Mouse (Mus musculus) spleen, adult 2 months (tissue): ENCODE data around the gene Fbf1. TPM values are rescaled to one million over a fixed set of nuclear protein-coding genes. Genes with fewer than 3 reads are reported as not detected.
A peak's percentile ranks its signal among the peaks of the same experiment; 100 is the strongest.

Experiments
- DNase-seq, 2 experiments: peaks; one replicate each; pipeline versions ENCODE4 v3.0.0 to v3.0.0-alpha.2; 2012 to 2021; ENCODE audit warnings: low spot score in 2 of 2, low read depth in 1 of 2
- H3K27ac ChIP-seq: fragments of 200-500 bp; 2 replicates; pipeline ENCODE4 v1.5.1; 2012; ENCODE audit warnings: low read length, inconsistent platforms; ENCODE audit not compliant: insufficient read depth
- H3K27me3 ChIP-seq: fragments of 200-500 bp; 2 replicates; pipeline ENCODE4 v1.6.1; 2012; ENCODE audit warnings: mild to moderate bottlenecking, moderate library complexity, low read length, inconsistent platforms; ENCODE audit not compliant: control insufficient read depth, insufficient read depth
- H3K36me3 ChIP-seq: fragments of 200-500 bp; 2 replicates; pipeline ENCODE4 v1.6.1; 2012; ENCODE audit warnings: mild to moderate bottlenecking, low read length, inconsistent platforms; ENCODE audit not compliant: control insufficient read depth, insufficient read depth
- H3K4me1 ChIP-seq: fragments of 200-500 bp; 2 replicates; pipeline ENCODE4 v1.6.1; 2011; ENCODE audit warnings: inconsistent platforms; ENCODE audit not compliant: control insufficient read depth, insufficient read depth, insufficient read length
- H3K4me3 ChIP-seq: fragments of 200-500 bp; 2 replicates; pipeline ENCODE4 v1.5.1; 2011; ENCODE audit warnings: mild to moderate bottlenecking, inconsistent platforms; ENCODE audit not compliant: insufficient read depth, insufficient read length; ENCODE audit errors: extremely low read depth
- CTCF ChIP-seq: fragments of 200-500 bp; IDR thresholded peaks from 2 replicates; pipeline ENCODE4 v1.5.1; 2011; ENCODE audit warnings: mild to moderate bottlenecking, inconsistent platforms; ENCODE audit not compliant: insufficient read depth, insufficient read length, insufficient replicate concordance; ENCODE audit errors: extremely low read depth
- POLR2A ChIP-seq: fragments of 200-500 bp; IDR thresholded peaks from 2 replicates; pipeline ENCODE4 v1.6.1; 2011; ENCODE audit warnings: low read depth, low read length, inconsistent platforms
- WGBS: fragments of 180-500 bp; shearing (Covaris S2); methylation state at CpG from one replicate; pipeline ENCODE4 v1.1.7; 2018; 5-methylcytosine and 5-hydroxymethylcytosine counted together
- polyA plus RNA-seq: library from polyadenylated mRNA; depleted of rRNA; stranded (reverse); fragments of >200 nt; gene quantifications from 2 replicates; pipeline ENCODE4 v1.2.3, GENCODE M21; 2012

Fbf1 gene
- polyA plus RNA-seq, 1 experiment, result 13.3 TPM

DNA sequence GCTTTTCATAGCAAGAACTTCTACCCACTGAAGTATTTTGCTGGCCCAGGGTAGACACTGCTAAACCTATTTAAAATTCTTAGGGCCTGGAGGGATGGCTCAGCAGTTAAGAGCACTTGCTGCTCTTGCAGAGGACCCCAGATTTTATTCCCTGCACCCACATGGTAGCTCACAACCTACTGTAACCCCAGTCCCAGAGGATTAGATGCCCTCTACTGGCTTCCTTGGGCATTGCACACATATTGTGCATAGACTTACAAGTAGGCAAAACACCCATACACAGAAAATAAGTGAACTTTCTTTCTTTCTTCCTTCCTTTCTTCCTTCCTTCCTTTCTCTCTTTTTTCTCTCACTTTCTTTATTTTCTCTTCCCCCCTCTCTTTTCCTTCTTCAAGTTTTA, 50.1 kb downstream of the Fbf1 start:
- Histone ChIP-seq H3K27ac (no peak overlapping the region), H3K36me3 (peaks cover 12% of the 10 kb centered on the region), H3K27me3 (no peaks in the 10 kb centered on the region), H3K4me3 (no peak overlapping the region), H3K4me1 (no peaks in the 10 kb centered on the region)
- TF ChIP-seq POLR2A (no peak), CTCF (no peak)
- DNase-seq, result no peak

DNA sequence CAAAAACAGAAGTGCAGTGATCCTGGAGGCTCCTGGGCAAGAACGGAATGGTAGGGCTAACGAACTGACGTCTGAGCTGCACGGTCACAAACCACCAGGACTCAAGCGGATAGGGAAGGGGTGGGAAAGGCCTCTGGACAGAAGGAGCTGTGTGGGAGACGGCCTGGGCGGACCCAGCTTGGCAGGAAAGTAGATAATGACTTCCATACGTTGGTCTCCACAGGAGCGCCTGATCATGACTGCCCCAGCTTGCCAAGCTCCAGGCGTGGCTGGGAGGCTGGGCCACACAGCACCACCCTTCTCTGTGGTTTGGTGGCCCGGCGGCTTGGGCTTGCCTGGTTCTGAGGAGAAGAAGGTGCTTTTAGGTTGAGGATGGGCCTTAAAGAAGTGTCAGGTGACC, 50.7 kb downstream of the Fbf1 start:
- Histone ChIP-seq H3K4me3 (no peak overlapping the region), H3K27me3 (no peaks in the 10 kb centered on the region), H3K36me3 (peaks cover 7% of the 10 kb centered on the region), H3K4me1 (no peaks in the 10 kb centered on the region), H3K27ac (no peak overlapping the region)
- WGBS, result 84% methylated on average over 12 of the region's 12 CpGs
- TF ChIP-seq POLR2A, result no peak
- no peak for TF ChIP-seq CTCF
- DNase-seq, result no peak

DNA sequence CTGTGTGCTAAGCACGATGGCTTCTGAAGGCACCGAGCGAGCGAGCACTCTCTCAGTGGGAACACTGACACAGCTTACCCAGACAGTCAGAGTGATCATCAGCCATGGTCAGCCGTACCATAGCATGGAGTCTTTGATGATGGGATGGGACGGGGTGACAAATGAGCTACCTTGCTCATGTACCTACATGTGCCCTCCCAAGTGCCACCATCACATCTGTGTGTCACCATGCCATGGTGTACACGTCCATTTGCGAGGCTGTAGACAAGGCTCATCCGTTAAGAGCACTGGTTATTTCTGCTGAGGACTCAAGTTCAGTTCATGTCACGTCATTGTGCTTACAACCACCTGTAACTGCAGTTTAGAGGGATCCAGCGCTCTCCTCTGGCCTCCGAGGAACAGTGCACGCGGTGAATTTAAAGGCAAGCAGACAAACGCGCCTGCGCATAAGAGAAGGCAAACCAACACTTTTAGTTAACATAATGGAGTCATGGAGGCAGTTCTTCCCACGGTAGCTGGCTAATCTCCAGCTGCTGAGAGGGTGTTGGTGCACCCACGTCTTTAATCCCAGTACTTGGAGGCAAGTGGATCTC, 56.3 kb downstream of the Fbf1 start:
- peaks cover 9% of the 10 kb centered on the region for H3K27me3 ChIP-seq
- 93% methylated on average over 19 of the region's 19 CpGs for WGBS
- no peak overlapping the region for H3K27ac ChIP-seq
- no peak for DNase-seq
- H3K4me1 ChIP-seq, result peaks cover 10% of the 10 kb centered on the region
- H3K36me3 ChIP-seq, result peaks cover 3% of the 10 kb centered on the region; the same call in 1 of the 2 replicates
- no peak overlapping the region for H3K4me3 ChIP-seq
- no peak for TF ChIP-seq POLR2A
- no peak for TF ChIP-seq CTCF

DNA sequence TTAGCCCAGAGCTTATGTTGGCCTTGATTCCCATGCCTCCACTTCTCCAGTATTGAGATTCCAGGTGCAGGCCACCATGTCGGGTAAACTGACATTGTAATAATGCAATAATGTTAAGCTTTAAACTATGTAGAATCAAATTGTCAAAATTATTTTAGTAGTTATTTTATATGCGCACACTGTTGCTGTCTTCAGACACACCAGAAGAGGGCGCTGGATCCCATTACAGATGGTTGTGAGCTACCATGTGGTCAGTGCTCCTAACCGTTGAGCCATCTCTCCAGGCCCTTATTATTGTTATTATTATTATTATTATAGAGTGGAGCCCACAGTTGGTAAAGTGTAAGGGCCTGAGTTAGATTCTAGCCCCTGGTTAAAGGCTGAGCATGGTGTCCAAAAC, 56.9 kb downstream of the Fbf1 start:
- Histone ChIP-seq H3K36me3 (0 out of 2 replicates have a peak, but pooled peaks cover 2% of the 10 kb centered on the region), H3K4me3 (no peak overlapping the region), H3K27ac (peak overlapping the region; percentile 55), H3K4me1 (peaks cover 10% of the 10 kb centered on the region), H3K27me3 (peaks cover 9% of the 10 kb centered on the region)
- no peak for DNase-seq
- TF ChIP-seq CTCF (no peak), POLR2A (no peak)
- 86% methylated on average over 4 of the region's 4 CpGs for WGBS

DNA sequence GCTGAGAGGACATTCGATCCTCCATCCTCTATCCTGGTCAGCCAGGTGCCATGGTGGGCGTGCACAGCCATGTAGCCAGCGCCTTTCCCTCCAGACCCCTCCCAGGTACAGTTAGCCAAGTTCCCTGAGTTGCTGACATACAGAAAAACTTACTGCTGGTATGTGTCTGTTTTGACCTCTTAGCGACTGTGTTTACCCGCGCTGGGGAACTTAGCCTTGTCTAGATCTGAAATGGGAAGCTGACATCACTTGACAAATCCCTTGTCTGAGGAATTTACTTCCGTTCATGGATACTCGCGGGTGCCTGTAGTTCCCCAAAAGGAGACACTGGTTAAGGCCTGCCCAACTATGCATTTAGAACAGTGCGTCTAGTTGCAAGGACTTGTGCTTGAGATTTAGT, 57.4 kb downstream of the Fbf1 start:
- Histone ChIP-seq H3K27ac (peak overlapping the region; percentile 72), H3K4me3 (peak overlapping the region; percentile 46; the same call in 1 of the 2 replicates), H3K36me3 (no peaks in the 10 kb centered on the region), H3K27me3 (peaks cover 9% of the 10 kb centered on the region), H3K4me1 (peaks cover 10% of the 10 kb centered on the region)
- TF ChIP-seq CTCF (no peak), POLR2A (no peak)
- WGBS, result 21% methylated on average over 10 of the region's 10 CpGs
- no peak for DNase-seq

DNA sequence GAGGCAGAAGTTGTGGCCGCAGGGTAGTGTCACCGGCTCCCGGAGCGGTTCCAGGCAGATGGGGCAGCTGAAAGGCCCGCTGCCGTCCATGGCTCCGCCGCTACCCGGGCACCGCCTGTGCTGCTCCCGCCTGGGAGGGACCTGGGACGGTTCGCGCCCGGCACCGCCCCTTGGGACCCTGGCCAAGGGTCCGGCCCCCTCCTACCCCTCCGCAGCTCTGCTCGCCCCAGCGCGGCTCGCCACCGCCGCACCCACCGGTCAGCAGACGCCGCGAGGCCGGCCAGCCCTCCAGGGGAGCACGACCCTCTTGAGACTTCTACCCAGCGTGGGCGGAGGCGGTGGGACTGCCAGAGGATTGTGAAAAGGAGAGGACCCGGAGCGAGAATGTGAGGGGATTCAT, 57.8 kb downstream of the Fbf1 start:
- no peaks in the 10 kb centered on the region for H3K36me3 ChIP-seq
- TF ChIP-seq POLR2A (no peak), CTCF (no peak)
- peak overlapping the region; percentile 55 for H3K4me3 ChIP-seq
- H3K4me1 ChIP-seq, result peaks cover 10% of the 10 kb centered on the region
- peak overlapping the region; percentile 72 for H3K27ac ChIP-seq
- 4% methylated on average over 29 of the region's 35 CpGs for WGBS
- H3K27me3 ChIP-seq, result peaks cover 9% of the 10 kb centered on the region
- DNase-seq, result no peak

DNA sequence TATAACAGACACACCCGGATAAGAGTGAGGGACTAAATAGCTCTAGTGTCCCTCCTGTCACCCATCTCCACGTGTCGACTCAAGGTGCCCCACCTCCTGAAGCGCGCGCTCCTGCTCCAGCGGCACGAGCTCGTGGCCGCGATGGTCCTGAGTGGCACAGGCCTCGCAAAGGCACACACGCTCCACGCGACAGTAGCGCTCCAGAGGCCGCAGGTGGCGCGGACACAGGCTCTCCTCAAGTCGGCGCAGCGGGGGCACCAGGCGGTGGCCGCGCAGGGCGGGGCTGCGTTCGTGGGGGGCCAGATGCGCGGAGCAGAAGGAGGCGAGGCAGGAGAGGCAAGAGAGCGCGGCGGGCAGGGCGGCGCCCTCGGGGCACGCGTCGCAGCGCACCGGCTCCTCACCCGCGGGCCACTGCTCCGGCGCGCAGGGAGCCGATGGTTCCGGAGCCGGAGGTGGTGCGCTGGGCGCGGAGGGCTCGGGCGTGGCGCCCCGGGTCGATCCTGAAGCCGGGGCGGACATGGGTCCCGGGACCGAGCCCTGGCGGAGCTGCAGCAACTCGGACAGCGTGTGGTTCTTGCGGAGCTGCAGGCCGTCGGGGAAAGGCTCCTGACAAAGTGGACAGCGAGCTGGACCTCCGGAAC, 58.4 kb downstream of the Fbf1 start:
- Histone ChIP-seq H3K4me1 (peaks cover 10% of the 10 kb centered on the region), H3K27me3 (peaks cover 9% of the 10 kb centered on the region), H3K27ac (peak overlapping the region; percentile 71), H3K4me3 (peak overlapping the region; percentile 55), H3K36me3 (no peaks in the 10 kb centered on the region)
- whole genome bisulfite sequencing, result 1% methylated on average over 61 of the region's 70 CpGs
- TF ChIP-seq CTCF, result no peak
- TF ChIP-seq POLR2A, result no peak
- no peak for DNase-seq
